Mouse (Mus musculus) 416B (cell line): ENCODE data around the gene Apod.
"Not testable (repeated sequence)": the region's sequence is repeated elsewhere in the genome, so short reads cannot be mapped to it uniquely, and the experiment has no call there.

ENCODE experiments used
- DNase-seq: peaks from one replicate; pipeline ENCODE4 v3.0.0; 2011; ENCODE audit warnings: low read depth

Gene Apod

DNA sequence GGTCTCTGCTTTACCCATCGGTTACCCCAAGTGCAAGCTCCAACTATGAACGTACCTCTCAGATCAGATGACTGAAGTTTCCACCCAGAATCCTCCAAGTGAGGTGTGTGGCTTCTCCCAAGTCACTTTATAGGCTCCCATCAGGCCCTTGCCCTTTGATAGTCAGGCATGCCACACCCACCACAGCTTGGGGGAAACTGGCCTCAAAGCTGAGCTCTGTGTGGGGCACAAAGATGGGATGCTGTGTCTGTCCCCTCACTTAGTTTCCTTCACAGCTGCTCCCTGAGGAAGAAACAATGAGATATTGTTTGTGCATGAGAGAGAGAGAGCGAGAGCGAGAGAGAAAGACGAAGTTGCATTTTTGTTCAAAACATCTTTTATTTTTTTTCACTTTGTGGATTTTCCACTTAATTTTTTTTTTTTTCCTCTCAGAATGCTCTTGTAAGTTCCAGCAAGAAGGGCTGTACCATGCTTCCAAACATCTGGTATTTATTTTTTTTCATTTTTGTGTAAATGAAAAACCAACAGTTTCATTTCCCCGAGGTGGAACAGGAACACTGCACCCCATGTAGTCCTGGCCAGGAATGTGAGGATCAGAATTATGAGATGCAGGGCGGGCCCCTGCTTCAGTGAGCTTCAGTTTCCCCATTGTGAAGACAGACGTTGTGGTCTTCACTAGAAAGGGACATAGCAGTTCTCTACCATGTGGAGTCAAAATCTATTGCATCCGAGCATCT lies at the start of gene Apod:
TSS of gene Apod (minus strand) at position 312 of the 737 bp plus-strand sequence.
- no peak for DNase-seq

GRCm38 (mm10) chr16:31363685-31364436 lies 49.3 kb upstream of the Apod start:
- DNase-seq: no peak

DNA sequence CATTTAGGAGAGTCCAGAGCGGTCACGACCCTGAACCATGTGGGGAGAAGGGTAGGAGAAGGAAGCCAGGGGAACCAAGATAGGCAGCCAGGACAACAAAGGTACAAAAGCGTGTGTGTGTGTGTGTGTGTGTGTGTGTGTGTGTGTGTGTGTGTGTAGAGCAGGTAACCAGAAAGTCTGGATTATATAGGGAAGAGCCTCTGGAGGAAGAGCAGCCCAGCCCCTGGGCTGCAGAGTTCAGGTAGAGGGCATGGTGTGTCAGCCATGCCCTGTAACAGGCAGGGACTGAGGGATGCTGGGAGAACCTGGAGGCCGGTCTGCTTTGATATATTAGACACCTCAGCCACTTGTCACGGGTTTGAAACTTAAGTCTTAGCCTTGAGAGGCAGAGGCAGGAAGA lies 44.9 kb upstream of the Apod start:
- DNase-seq: no peak

DNA sequence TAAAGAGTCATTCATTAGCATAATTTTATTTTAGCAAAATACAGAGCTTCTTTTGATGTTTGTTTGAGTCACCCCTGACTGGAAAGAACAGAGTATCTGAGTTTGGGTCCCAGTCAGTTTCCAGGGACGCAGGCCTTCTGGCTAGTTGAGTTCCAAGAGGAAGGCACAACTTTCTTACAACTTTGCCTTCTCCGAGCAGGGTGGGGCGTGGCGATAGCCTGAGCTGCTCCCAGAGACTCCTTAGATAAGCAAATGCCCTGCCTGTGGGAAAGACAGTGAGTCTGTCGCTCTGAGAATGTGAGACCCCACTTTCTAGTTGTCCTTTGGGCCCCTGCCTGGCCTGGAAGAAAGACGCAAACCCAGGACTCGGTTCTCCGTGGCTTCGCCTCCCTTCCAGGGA lies 44.4 kb upstream of the Apod start:
- no peak for DNase-seq

DNA sequence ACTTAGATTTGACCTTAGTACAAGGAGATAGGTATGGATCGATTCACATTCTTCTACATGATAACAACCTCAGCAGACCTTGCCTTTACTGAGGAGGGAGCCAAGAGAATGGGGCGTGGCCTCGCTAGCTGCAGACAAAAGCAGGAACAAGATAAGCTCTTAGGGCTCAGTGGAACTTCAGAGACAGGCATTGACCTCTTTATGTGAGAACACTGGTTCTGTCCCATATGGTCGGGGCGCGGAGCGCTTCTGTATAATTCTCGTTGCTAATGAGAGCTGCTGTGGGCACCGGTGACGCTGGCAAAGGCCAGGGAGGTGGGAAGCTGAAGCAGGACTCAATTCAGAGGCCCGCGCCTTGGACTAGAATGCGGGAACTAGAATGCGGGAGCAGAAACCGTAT lies 44.0 kb upstream of the Apod start:
- no peak for DNase-seq

DNA sequence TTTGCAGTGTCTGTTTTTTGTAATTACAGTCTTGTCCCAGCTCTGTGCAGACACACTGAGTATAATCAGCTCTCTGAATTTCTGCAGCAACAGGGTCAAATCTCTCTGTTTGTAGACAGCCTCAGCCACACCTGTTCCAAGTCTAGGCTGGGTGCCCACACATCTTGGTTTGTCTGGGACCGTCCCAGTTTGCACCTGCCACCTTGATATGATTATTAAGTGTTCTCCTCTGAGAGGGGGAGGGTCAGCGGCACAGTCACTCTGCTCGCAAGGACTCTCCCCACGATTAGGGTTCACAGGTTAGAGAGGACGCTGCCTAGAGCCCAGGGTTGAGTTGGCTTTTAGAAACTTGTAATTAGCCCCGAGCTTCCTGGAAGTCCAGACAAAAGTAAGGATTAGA lies 41.3 kb upstream of the Apod start:
- no peak for DNase-seq

DNA sequence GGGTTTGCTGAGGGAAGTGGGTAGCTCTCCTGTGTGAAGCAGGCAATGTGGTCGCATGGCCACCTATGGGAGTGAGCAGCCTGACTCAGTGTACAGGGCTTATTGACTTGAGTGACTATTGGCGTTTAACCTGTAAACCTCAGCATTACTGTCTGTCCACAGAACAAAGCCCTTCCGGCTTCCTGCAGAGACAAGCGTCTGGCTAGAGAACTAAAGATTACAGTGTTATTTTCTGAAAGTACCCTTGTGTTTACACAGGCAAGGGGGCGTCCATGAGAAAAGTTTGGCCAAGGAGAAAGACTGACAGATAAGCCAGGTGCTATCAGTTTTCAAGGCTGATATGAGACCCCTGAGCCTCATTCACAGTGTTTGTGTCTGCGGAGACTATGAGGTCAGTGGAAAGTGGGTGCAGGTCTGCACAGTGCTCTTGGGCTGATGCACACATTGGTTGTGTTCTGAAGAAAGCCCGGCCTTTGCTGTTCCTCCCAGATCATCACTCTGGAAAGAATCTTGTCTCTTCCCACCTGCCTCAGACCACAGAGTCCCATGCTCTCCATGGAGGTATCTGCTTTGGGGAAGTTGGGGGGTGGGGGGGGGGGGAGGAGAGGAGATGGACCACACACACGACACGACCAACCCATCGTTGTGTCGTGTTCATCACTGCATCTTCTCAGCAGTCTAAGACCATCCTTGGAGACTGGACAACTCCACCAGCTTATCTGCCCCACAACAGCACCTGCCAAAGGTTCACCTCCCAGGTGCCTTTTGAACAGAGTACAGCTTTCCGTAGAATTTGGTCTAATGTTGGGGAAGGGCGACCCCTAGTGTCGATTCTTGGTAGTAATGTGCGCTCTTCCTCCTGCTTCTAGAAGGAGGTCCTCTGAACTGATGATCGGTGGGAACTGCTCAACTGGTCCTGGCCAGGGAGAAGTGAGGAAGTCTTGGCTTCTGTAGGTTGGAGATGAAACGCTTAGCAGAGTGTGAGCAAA lies 40.0 kb upstream of the Apod start:
- peak; percentile 76 for DNase-seq

- peak; percentile 94 for DNase-seq
These were observed 38.4 kb upstream of the Apod start for GRCm38 (mm10) chr16:31352996-31353395.

GRCm38 (mm10) chr16:31347581-31347980 lies 33.0 kb upstream of the Apod start:
- no peak for DNase-seq

DNA sequence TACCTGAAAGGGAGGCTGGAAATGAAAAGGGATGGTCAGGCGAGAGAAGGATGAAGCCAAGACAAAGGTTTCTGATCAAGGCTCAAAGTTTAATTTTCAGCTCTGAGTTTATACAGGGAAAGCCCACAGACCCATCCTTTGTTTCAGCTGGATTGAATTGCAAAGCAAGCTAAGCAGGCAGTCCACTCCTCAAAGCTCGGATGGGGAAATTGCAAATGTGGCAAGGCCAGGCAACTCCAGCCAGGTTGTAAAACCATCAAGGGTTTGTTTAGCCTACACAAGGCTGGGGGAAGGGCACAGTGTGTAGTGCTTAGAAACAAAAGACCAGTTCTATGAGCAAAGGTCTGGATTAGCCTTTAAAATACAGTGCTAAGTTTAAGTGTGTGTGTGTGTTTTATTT lies 28.4 kb upstream of the Apod start:
- no peak for DNase-seq

DNA sequence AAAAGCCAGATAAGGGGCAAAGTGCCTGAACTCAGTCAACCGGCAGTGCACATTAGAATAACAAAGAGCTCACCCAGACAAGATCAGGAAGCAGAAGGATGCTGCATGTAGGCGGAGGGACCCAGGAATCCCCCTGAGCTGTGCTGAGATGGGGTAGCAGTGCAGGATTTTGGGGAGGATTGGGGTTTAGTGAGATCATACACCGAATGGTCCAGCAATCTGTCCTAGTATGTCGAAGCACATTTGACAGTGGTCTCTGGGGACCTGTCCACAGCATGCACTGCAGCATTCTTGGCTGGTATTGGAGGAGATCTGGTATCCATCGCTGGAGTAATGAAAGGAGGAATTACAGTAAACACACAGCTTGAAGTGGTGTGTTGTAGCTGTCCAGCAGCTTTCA lies 27.9 kb upstream of the Apod start:
- DNase-seq: no peak

GRCm38 (mm10) chr16:31339332-31339731 lies 24.7 kb upstream of the Apod start:
- no peak for DNase-seq

- DNase-seq: no peak
These were observed 23.3 kb upstream of the Apod start for GRCm38 (mm10) chr16:31337956-31338355.

GRCm38 (mm10) chr16:31334796-31335195 lies 20.2 kb upstream of the Apod start:
- DNase-seq: no peak

DNA sequence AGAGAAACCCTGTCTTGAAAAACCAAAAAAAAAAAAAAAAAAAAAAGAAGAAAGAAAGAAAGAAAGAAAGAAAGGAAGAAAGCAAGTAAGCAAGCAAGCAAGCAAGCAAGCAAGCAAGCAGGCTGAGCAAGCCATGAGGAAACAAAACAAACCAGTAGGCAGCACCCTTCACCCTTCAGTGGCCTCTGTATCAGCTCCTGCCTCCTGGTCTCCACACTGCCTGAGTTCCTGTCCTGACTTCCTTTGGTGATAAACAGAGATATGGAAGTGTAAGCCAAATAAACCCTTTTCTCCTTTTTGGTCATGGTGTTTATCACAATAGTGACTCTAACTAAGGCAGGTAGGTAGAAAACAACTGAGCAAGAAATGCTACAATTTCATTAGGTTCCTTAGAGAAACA lies 18.0 kb upstream of the Apod start:
- peak; percentile 58 for DNase-seq

GRCm38 (mm10) chr16:31330970-31331369 lies 16.4 kb upstream of the Apod start:
- DNase-seq: not testable (repeated sequence)

GRCm38 (mm10) chr16:31329668-31330067 lies 15.1 kb upstream of the Apod start:
- DNase-seq: no peak

DNA sequence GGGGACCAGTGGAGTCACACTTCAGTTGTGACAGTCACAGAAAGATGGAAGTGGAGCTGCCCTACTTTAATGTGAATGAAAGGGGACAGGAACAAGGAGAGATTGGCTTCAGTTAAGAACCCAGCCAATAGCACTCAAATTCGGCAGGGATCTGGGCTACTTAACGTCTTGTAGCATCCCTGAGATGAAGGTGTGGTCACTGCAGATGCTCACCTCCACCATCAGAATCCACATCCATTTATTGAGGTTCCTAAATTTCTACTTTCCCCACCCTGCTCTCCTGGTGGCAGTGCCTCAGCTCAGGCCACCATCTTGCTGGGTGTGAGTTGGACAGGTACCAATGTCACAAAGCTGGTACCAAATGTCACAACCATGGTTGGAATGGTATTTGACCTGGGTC lies 13.3 kb upstream of the Apod start:
- no peak for DNase-seq

GRCm38 (mm10) chr16:31327430-31327829 lies 12.8 kb upstream of the Apod start:
- no peak for DNase-seq

GRCm38 (mm10) chr16:31326679-31327078 lies 12.1 kb upstream of the Apod start:
- no peak for DNase-seq

GRCm38 (mm10) chr16:31325966-31326365 lies 11.4 kb upstream of the Apod start:
- DNase-seq: no peak

DNA sequence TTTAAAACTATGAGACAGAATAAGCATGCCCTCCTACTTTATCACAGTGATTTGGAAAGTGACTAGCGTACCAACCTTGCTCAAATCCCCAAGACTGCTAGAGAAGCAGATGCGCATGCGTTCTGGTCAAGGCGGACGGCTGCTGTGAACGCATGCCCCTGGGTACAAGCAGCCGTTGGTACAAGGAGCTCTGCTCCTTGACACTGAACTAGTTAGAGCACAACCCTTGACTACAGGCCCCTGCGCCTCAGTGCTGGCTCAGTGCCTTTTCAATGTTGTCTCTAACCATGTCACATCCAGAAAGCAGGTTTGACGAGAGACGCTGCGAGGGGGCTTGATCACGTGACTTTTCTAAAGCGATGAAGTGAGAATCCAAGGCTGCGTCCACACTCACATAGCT lies 10.5 kb upstream of the Apod start:
- no peak for DNase-seq
